Mouse (Mus musculus): ENCODE results near the gene Ptpn4. TPM values are rescaled to one million over a fixed set of nuclear protein-coding genes. Genes with fewer than 3 reads are reported as not detected.

Gene Ptpn4
- polyA plus RNA-seq, 1 experiment from 2014 or later: 8.3 TPM

DNA sequence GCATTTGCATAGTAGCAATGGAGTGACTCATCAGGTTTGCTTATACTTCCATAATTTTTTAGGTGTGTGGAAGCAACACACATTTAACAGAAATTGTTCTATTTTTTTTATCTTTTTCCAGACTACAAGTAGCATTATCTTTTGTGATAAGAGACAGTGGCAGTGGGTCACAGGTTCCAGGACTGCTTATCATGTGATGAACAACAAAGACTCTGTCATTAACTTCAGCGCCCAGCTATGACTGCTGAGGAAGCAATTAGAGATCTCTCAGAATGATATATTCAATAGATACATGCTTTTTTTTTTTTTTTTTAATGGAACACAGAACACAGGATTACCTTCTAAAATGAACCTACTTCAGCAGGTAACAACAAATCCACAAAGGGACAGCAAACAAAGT lies 207.0 kb downstream of the Ptpn4 start:
- WGBS: 95% methylated on average over 1 of the region's 1 CpGs
- Histone ChIP-seq H3K36me3 (peaks cover 8% of the 10 kb centered on the region), H3K27ac (replicated peaks) (no peak overlapping the region), H3K4me3 (no peak overlapping the region), H3K4me1 (replicated peaks) (peaks cover 4% of the 10 kb centered on the region; the same call in 1 of the 2 replicates), H3K9me3 (no peaks in the 10 kb centered on the region), H3K27me3 (no peaks in the 10 kb centered on the region), H3K9ac (no peak overlapping the region), H3K4me2 (no peak overlapping the region)
- no peak for ATAC-seq (ENCODE audit: low read depth)

DNA sequence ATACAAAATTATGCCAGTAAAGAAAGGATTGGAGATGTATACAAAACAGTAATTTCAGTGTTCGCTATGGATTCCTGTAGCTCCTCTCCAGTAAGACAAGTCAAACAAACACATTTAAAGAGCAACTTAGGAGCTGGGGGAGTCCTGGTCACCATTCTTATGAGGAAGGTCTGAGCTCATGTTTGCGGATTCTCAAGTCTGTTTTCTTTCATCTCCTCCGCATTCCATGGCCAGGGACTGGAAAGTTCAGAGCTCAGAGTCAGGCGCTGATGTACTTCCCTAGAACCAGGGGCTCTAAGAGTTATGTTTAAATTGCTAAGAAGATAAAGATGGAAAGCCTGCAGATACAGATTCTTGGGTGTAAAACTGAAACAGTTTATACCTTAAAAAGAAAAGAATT lies 210.6 kb downstream of the Ptpn4 start:
- no peak for ATAC-seq (ENCODE audit: low read depth)
- Histone ChIP-seq H3K27ac (replicated peaks) (no peak overlapping the region), H3K4me2 (no peak overlapping the region), H3K4me3 (no peak overlapping the region), H3K9ac (no peak overlapping the region), H3K9me3 (no peaks in the 10 kb centered on the region), H3K27me3 (no peaks in the 10 kb centered on the region), H3K4me1 (replicated peaks) (0 out of 2 replicates have a peak, but pooled peaks cover 4% of the 10 kb centered on the region), H3K36me3 (no peaks in the 10 kb centered on the region)
- 84% methylated on average over 4 of the region's 4 CpGs for WGBS

GRCm38 (mm10) chr1:119624444-119624843 lies 213.0 kb downstream of the Ptpn4 start:
- Histone ChIP-seq H3K4me3 (no peak overlapping the region), H3K27ac (replicated peaks) (no peak overlapping the region), H3K36me3 (0 out of 2 replicates have a peak, but pooled peaks cover 4% of the 10 kb centered on the region)

GRCm38 (mm10) chr1:119605396-119605795 lies 232.0 kb downstream of the Ptpn4 start:
- Histone ChIP-seq H3K27me3 (no peaks in the 10 kb centered on the region), H3K9ac (no peak overlapping the region), H3K36me3 (peaks cover 5% of the 10 kb centered on the region; the same call in 1 of the 2 replicates), H3K27ac (replicated peaks) (no peak overlapping the region), H3K4me2 (no peak overlapping the region), H3K4me1 (replicated peaks) (no peaks in the 10 kb centered on the region), H3K4me3 (no peak overlapping the region), H3K9me3 (no peaks in the 10 kb centered on the region)
- ATAC-seq (ENCODE audit: low read depth): no peak
- 90% methylated on average over 3 of the region's 3 CpGs for WGBS

More at GRCm38 (mm10) chr1:119624444-119624843, 213.0 kb downstream of the Ptpn4 start:
- Histone ChIP-seq H3K9ac (no peak overlapping the region), H3K4me2 (no peak overlapping the region), H3K27me3 (no peaks in the 10 kb centered on the region), H3K4me1 (replicated peaks) (0 out of 2 replicates have a peak, but pooled peaks cover 4% of the 10 kb centered on the region), H3K9me3 (no peaks in the 10 kb centered on the region)
- ATAC-seq (ENCODE audit: low read depth): no peak
- WGBS: 48% methylated on average over 2 of the region's 2 CpGs

Other genes starting within 250 kb of the Ptpn4 start
- 16.5 and 17.8 TPM in 2 replicates for gene Epb41l5, start 188.6 kb downstream of the Ptpn4 start, polyA plus RNA-seq (2015; fragmentation: Nextera tagmentation; extraction: Ambion mirVana)
- gene Tmem177, start 75.6 kb upstream of the Ptpn4 start, polyA plus RNA-seq (2015; fragmentation: Nextera tagmentation; extraction: Ambion mirVana): 6.9 and 7.2 TPM in 2 replicates
- 0.32 TPM in 1 of 2 replicates, not detected in the other for gene Cfap221, start 159.6 kb upstream of the Ptpn4 start, polyA plus RNA-seq (2015; fragmentation: Nextera tagmentation; extraction: Ambion mirVana)
- gene Sctr, start 169.3 kb upstream of the Ptpn4 start, polyA plus RNA-seq (2015; fragmentation: Nextera tagmentation; extraction: Ambion mirVana): 0.58 and 0.61 TPM in 2 replicates
- 7.7 and 9.8 TPM in 2 replicates for gene Tmem37, start 236.5 kb upstream of the Ptpn4 start, polyA plus RNA-seq (2015; fragmentation: Nextera tagmentation; extraction: Ambion mirVana)

Data from neural tube, embryonic 13.5 days (tissue).